Mouse (Mus musculus) stomach, embryonic 16.5 days (tissue): ENCODE data around the gene Cd247. TPM values are rescaled to one million over a fixed set of nuclear protein-coding genes. Genes with fewer than 3 reads are reported as not detected.

ENCODE experiments used
- ATAC-seq: fragments of 200-750 bp; cut with Nextera tagmentation; 2 replicates; pipeline ENCODE4 v1.8.0; 2017; ENCODE audit warnings: moderate number of reproducible peaks, moderate TSS enrichment; ENCODE audit not compliant: insufficient read depth, low FRiP score
- H3K27ac ChIP-seq: fragments of 300-500 bp; sonication (generic); 2 replicates; pipeline ENCODE4 v1.5.1; 2014; ENCODE audit warnings: low read length
- H3K27me3 ChIP-seq: fragments of 300-500 bp; sonication (generic); 2 replicates; pipeline ENCODE4 v1.6.1; 2014; ENCODE audit warnings: low read length, control low read depth, mixed read lengths; ENCODE audit not compliant: control insufficient read depth, insufficient read depth
- H3K36me3 ChIP-seq: fragments of 300-500 bp; sonication (generic); 2 replicates; pipeline ENCODE4 v1.6.1; 2014; ENCODE audit warnings: low read length; ENCODE audit not compliant: control insufficient read depth, insufficient read depth
- H3K4me1 ChIP-seq: fragments of 300-500 bp; sonication (generic); 2 replicates; pipeline ENCODE4 v1.6.1; 2014; ENCODE audit warnings: low read length, control low read depth, mixed read lengths; ENCODE audit not compliant: control insufficient read depth, insufficient read depth
- H3K4me2 ChIP-seq: fragments of 300-500 bp; sonication (generic); 2 replicates; pipeline ENCODE4 v1.6.1; 2014; ENCODE audit warnings: low read depth, low read length, mixed read lengths
- H3K4me3 ChIP-seq: fragments of 300-500 bp; sonication (generic); replicated peaks from 2 replicates; pipeline ENCODE4 v1.5.1; 2014; ENCODE audit warnings: mild to moderate bottlenecking, low read length
- H3K9ac ChIP-seq: fragments of 300-500 bp; sonication (generic); 2 replicates; pipeline ENCODE4 v1.6.1; 2014; ENCODE audit warnings: low read length
- H3K9me3 ChIP-seq: fragments of 300-500 bp; sonication (generic); replicated peaks from 2 replicates; pipeline ENCODE4 v1.6.1; 2016; ENCODE audit warnings: low read length, control low read depth; ENCODE audit not compliant: control insufficient read depth
- WGBS: fragments of 180-500 bp; shearing (Covaris S2); extraction: QIAGEN DNeasy Blood & Tissue Kit; methylation state at CpG from one replicate; pipeline ENCODE4 v1.1.7; 2014; 5-methylcytosine and 5-hydroxymethylcytosine counted together
- polyA plus RNA-seq: library from polyadenylated mRNA; unstranded; fragments of >200 nt; fragmentation: Nextera tagmentation; extraction: Ambion mirVana; gene quantifications from 2 replicates; pipeline ENCODE4 v1.2.1, GENCODE M21; 2015

Cd247 gene
- polyA plus RNA-seq, 1 experiment from 2014 or later, result 0.36 TPM

GRCm38 (mm10) chr1:165840548-165841230 lies 52.2 kb downstream of the Cd247 start:
- WGBS, result 18% methylated on average over 31 of the region's 31 CpGs
- Histone ChIP-seq H3K27me3 (peaks cover 12% of the 10 kb centered on the region; the same call in 1 of the 2 replicates), H3K4me3 (peak overlapping the region; percentile 34), H3K9ac (peak overlapping the region; percentile 53; the same call in 1 of the 2 replicates), H3K4me1 (peaks cover 21% of the 10 kb centered on the region), H3K36me3 (no peaks in the 10 kb centered on the region), H3K9me3 (no peaks in the 10 kb centered on the region), H3K27ac (no peak overlapping the region), H3K4me2 (peak overlapping the region; percentile 58)
- 0 out of 2 replicates have a peak, but pooled peaks have one; percentile 27 for ATAC-seq

- no peak overlapping the region for H3K4me3 ChIP-seq
- WGBS, result 85% methylated on average over 7 of the region's 7 CpGs
Observed at GRCm38 (mm10) chr1:165842170-165842569, 53.7 kb downstream of the Cd247 start.

GRCm38 (mm10) chr1:165843586-165843985 lies 55.1 kb downstream of the Cd247 start:
- H3K36me3 ChIP-seq, result no peaks in the 10 kb centered on the region
- H3K4me2 ChIP-seq, result no peak overlapping the region
- peaks cover 3% of the 10 kb centered on the region; the same call in 1 of the 2 replicates for H3K4me1 ChIP-seq
- H3K4me3 ChIP-seq, result no peak overlapping the region
- no peak for ATAC-seq
- 74% methylated on average over 3 of the region's 3 CpGs for whole genome bisulfite sequencing
- peaks cover 17% of the 10 kb centered on the region; the same call in 1 of the 2 replicates for H3K27me3 ChIP-seq
- H3K27ac ChIP-seq, result no peak overlapping the region
- no peak overlapping the region for H3K9ac ChIP-seq
- no peaks in the 10 kb centered on the region for H3K9me3 ChIP-seq

More at GRCm38 (mm10) chr1:165842170-165842569, 53.7 kb downstream of the Cd247 start:
- peaks cover 7% of the 10 kb centered on the region; the same call in 1 of the 2 replicates for H3K4me1 ChIP-seq
- H3K9me3 ChIP-seq, result no peaks in the 10 kb centered on the region
- no peak overlapping the region for H3K27ac ChIP-seq
- peaks cover 17% of the 10 kb centered on the region; the same call in 1 of the 2 replicates for H3K27me3 ChIP-seq
- H3K9ac ChIP-seq, result no peak overlapping the region
- H3K4me2 ChIP-seq, result no peak overlapping the region
- H3K36me3 ChIP-seq, result no peaks in the 10 kb centered on the region
- no peak for ATAC-seq

GRCm38 (mm10) chr1:165844466-165844951 lies 56.0 kb downstream of the Cd247 start:
- whole genome bisulfite sequencing, result 3% methylated on average over 19 of the region's 20 CpGs
- H3K4me1 ChIP-seq, result peaks cover 7% of the 10 kb centered on the region; the same call in 1 of the 2 replicates

GRCm38 (mm10) chr1:165844956-165845355 lies 56.5 kb downstream of the Cd247 start:
- no peak overlapping the region for H3K27ac ChIP-seq
- under 1% methylated on average over 26 of the region's 26 CpGs for WGBS
- H3K36me3 ChIP-seq, result no peaks in the 10 kb centered on the region
- peak overlapping the region; percentile 56 for H3K4me3 ChIP-seq
- no peaks in the 10 kb centered on the region for H3K9me3 ChIP-seq
- H3K9ac ChIP-seq, result peak overlapping the region; percentile 70
- H3K4me1 ChIP-seq, result peaks cover 8% of the 10 kb centered on the region; the same call in 1 of the 2 replicates
- peak overlapping the region; percentile 100 for H3K4me2 ChIP-seq
- ATAC-seq, result no peak
- peaks cover 14% of the 10 kb centered on the region; the same call in 1 of the 2 replicates for H3K27me3 ChIP-seq

More at GRCm38 (mm10) chr1:165844466-165844951, 56.0 kb downstream of the Cd247 start:
- Histone ChIP-seq H3K27me3 (peaks cover 14% of the 10 kb centered on the region; the same call in 1 of the 2 replicates), H3K9ac (peak overlapping the region; percentile 70), H3K4me3 (peak overlapping the region; percentile 56), H3K9me3 (no peaks in the 10 kb centered on the region), H3K27ac (no peak overlapping the region), H3K4me2 (peak overlapping the region; percentile 100), H3K36me3 (no peaks in the 10 kb centered on the region)
- peak; percentile 61; the same call in 1 of the 2 replicates for ATAC-seq

- Histone ChIP-seq H3K9ac (peak overlapping the region; percentile 70), H3K27me3 (peaks cover 14% of the 10 kb centered on the region; the same call in 1 of the 2 replicates), H3K9me3 (no peaks in the 10 kb centered on the region), H3K4me3 (peak overlapping the region; percentile 56), H3K4me2 (peak overlapping the region; percentile 100), H3K4me1 (peaks cover 11% of the 10 kb centered on the region; the same call in 1 of the 2 replicates), H3K36me3 (no peaks in the 10 kb centered on the region), H3K27ac (no peak overlapping the region)
- 9% methylated on average over 14 of the region's 14 CpGs for whole genome bisulfite sequencing
- no peak for ATAC-seq
Observed at GRCm38 (mm10) chr1:165845366-165845765, 56.9 kb downstream of the Cd247 start.

GRCm38 (mm10) chr1:165848417-165848816 lies 59.9 kb downstream of the Cd247 start:
- 77% methylated on average over 8 of the region's 8 CpGs for WGBS
- H3K9ac ChIP-seq, result no peak overlapping the region
- H3K27ac ChIP-seq, result no peak overlapping the region
- no peak for ATAC-seq
- H3K4me1 ChIP-seq, result peaks cover 8% of the 10 kb centered on the region; the same call in 1 of the 2 replicates
- H3K4me2 ChIP-seq, result no peak overlapping the region
- H3K36me3 ChIP-seq, result no peaks in the 10 kb centered on the region
- no peaks in the 10 kb centered on the region for H3K9me3 ChIP-seq
- no peak overlapping the region for H3K4me3 ChIP-seq
- peaks cover 9% of the 10 kb centered on the region; the same call in 1 of the 2 replicates for H3K27me3 ChIP-seq

GRCm38 (mm10) chr1:165848881-165849280 lies 60.4 kb downstream of the Cd247 start:
- Histone ChIP-seq H3K4me3 (no peak overlapping the region), H3K4me2 (no peak overlapping the region), H3K4me1 (peaks cover 8% of the 10 kb centered on the region; the same call in 1 of the 2 replicates), H3K27ac (0 out of 2 replicates have a peak overlapping the region, but pooled peaks have one; percentile 22), H3K36me3 (no peaks in the 10 kb centered on the region), H3K9ac (no peak overlapping the region), H3K27me3 (0 out of 2 replicates have a peak, but pooled peaks cover 4% of the 10 kb centered on the region), H3K9me3 (no peaks in the 10 kb centered on the region)
- ATAC-seq, result no peak
- WGBS, result 51% methylated on average over 4 of the region's 4 CpGs
